Mouse (Mus musculus) heart, adult 2 months (tissue): ENCODE measurements around the gene Wdr61. TPM values are rescaled to one million over a fixed set of nuclear protein-coding genes. Genes with fewer than 3 reads are reported as not detected.

ENCODE experiments used
- DNase-seq, 2 experiments: peaks; one replicate each; pipeline ENCODE4 v3.0.0; 2021
- H3K27ac ChIP-seq: fragments of 200-600 bp; 2 replicates; pipeline ENCODE4 v1.8.1; 2022
- H3K27me3 ChIP-seq: fragments of 200-500 bp; 2 replicates; pipeline ENCODE4 v1.6.1; 2012; ENCODE audit warnings: mild to moderate bottlenecking, low read length, inconsistent platforms, mixed read lengths; ENCODE audit not compliant: control insufficient read depth, insufficient read depth
- H3K36me3 ChIP-seq: fragments of 200-500 bp; 2 replicates; pipeline ENCODE4 v1.6.1; 2012; ENCODE audit warnings: low read length, inconsistent platforms; ENCODE audit not compliant: control insufficient read depth, insufficient read depth
- H3K4me1 ChIP-seq: fragments of 200-500 bp; 2 replicates; pipeline ENCODE4 v1.6.1; 2011; ENCODE audit warnings: low read length; ENCODE audit not compliant: control insufficient read depth, insufficient read depth
- H3K4me3 ChIP-seq: fragments of 200-600 bp; 2 replicates; pipeline ENCODE4 v1.8.1; 2022
- H3K79me2 ChIP-seq: fragments of 200-500 bp; replicated peaks from 2 replicates; pipeline ENCODE4 v1.6.1; 2012; ENCODE audit warnings: mild to moderate bottlenecking, inconsistent platforms, low read length, moderate library complexity, mixed read lengths; ENCODE audit not compliant: control insufficient read depth, insufficient read depth
- H3K9ac ChIP-seq: fragments of 200-500 bp; 2 replicates; pipeline ENCODE4 v1.6.1; 2012; ENCODE audit warnings: low read depth, mild to moderate bottlenecking, control low read depth, inconsistent platforms, low read length, mixed read lengths
- CTCF ChIP-seq: fragments of 200-600 bp; IDR thresholded peaks from 2 replicates; pipeline ENCODE4 v1.8.1; 2022; ENCODE audit warnings: antibody characterized with exemption, mild to moderate bottlenecking, moderate library complexity
- EP300 ChIP-seq: fragments of 200-500 bp; IDR thresholded peaks from 2 replicates; pipeline ENCODE4 v1.6.1; 2011; ENCODE audit warnings: low read depth, low read length, control low read depth; ENCODE audit not compliant: insufficient read depth
- POLR2A ChIP-seq: fragments of 200-500 bp; IDR thresholded peaks from 2 replicates; pipeline ENCODE4 v1.6.1; 2011; ENCODE audit warnings: mild to moderate bottlenecking, low read depth, low read length, control low read depth; ENCODE audit not compliant: insufficient read depth
- WGBS: fragments of 180-500 bp; shearing (Covaris S2); methylation state at CpG from one replicate; pipeline ENCODE4 v1.1.7; 2018; 5-methylcytosine and 5-hydroxymethylcytosine counted together
- intact Hi-C: fragments of 180-260 bp; cut with DNase I; formaldehyde crosslinking; loops from one replicate; pipeline ENCODE4 v1.15.1; 2025
- polyA plus RNA-seq: library from polyadenylated mRNA; depleted of rRNA; stranded (reverse); fragments of >200 nt; gene quantifications from 2 replicates; pipeline ENCODE4 v1.2.3, GENCODE M21; 2012
- total RNA-seq, 2 experiments: library from RNA; stranded (reverse); gene quantifications; 2 replicates each; pipeline ENCODE4 v1.2.3; 2021

Gene Wdr61
- total and polyA plus RNA-seq, 3 experiments: 21.3 to 29.6 (median 29.0) TPM

DNA sequence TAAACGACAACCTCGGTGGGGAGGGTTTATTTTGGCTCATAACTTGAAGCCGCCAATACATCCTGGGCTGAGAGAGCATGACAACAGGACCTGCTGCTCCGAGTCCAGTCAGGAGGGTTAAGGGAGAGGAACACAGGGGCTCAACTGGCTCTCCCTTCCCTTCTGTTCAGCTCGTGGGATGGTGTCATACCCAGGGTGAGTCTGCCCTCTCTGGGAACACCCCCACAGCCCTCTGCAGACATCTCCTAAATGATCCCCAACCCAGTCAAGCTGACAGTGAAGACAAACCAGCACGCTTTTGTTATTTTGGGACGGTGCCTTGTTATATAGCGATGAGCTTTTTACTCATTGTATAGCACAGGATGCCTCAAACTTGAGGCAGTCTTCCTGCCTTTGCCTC, 44.9 kb downstream of the Wdr61 start:
- WGBS: 60% methylated on average over 8 of the region's 8 CpGs
- Histone ChIP-seq H3K79me2 (no peaks in the 10 kb centered on the region), H3K9ac (no peak overlapping the region), H3K4me1 (no peaks in the 10 kb centered on the region), H3K27me3 (no peaks in the 10 kb centered on the region; the same call in 1 of the 2 replicates), H3K36me3 (no peaks in the 10 kb centered on the region), H3K4me3 (no peak overlapping the region), H3K27ac (no peak overlapping the region)
- no peak for DNase-seq
- intact Hi-C loops: no loop called here
- no peak for TF ChIP-seq EP300
- no peak for TF ChIP-seq POLR2A
- TF ChIP-seq CTCF: no peak

DNA sequence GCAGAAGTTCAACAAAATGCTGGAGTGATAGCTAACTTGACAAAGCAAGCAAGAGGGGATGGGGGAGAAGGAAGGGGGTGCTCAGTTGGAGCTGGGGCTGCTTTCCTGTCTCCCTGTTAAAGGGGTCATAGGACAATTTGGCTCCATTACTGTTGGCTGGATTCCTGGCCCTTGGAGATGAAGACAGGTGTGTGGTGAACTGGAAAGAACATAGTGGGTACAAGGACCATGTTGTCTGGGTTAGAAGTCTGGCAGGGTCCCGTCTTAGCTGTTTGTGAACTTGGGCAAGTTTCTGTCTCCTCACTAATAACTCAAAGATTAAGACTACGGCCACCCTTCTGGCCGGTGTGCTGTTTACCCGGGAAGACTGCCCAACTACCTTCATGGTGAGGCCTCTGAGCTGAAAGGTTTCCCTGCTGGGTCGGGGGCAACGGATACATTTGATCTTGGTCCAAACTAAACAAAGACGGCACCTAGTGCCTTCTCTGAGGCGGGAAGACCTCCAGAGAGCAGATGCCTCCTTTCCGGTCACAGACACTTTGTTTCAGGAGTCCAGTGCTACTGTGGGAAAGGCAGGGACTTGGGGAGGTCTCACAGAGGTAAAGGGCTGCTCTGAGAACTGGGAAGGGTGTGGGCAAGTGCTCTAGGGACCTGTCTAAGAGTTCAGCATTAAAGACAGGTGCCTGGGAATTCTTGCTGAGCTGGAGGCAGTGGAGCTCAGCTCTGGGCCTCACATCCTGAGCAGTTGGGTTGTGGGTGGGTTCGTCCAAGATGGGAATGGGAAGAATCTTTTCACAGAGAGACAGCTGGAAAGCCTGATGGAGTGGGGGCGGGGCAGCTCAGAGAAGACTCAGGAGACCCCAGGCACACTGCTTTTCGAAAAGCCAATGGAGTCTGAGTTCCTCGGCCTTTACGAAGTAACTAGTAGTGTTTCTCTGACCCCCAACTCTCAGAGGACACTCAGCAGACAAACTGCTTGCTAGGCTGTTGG, 46.8 kb downstream of the Wdr61 start:
- TF ChIP-seq POLR2A (no peak), EP300 (no peak), CTCF (no peak)
- H3K4me3 ChIP-seq: no peak overlapping the region
- H3K36me3 ChIP-seq: no peaks in the 10 kb centered on the region
- WGBS: 61% methylated on average over 14 of the region's 14 CpGs
- no peak overlapping the region for H3K9ac ChIP-seq
- no peaks in the 10 kb centered on the region for H3K4me1 ChIP-seq
- no peak overlapping the region for H3K27ac ChIP-seq
- H3K79me2 ChIP-seq: no peaks in the 10 kb centered on the region
- intact Hi-C loops: no loop called here
- no peaks in the 10 kb centered on the region; the same call in 1 of the 2 replicates for H3K27me3 ChIP-seq
- DNase-seq: no peak

DNA sequence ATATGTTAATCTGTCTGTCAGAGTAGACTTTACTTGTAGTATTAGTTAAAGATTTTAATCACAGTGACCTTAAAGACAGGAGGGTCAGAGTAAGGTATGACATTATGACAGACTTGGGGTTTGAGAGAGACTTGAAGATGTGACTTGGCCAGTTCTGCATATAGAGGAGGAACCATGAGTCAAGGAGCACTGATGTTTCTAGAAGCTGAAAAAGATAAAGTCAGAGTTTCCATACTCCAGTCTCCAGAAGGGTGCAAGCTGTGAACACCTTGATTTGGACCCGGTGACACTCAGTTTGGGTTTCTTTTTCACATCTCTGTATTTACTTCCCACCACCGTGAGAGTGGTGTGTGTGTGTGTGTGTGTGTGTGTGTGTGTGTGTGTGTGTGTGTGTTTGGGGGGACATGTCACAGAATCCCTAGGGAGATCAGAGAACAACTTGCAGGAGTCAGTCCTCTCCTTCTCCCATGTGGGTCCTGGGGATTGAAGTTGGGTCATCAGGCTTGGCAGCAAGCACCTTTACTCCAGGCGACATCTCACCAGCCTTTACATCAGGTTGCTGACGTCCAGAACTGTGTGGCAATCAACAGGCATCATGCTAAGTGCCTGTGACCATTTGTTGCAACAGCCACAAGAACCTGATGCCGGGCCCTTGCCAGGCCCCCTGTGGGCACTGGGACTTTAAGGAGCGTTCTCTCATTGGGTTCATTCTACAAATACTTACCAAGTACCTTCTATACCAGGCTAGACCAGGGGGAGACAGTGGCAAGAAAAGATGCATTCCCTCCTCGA, 50.3 kb downstream of the Wdr61 start:
- no peaks in the 10 kb centered on the region for H3K36me3 ChIP-seq
- 66% methylated on average over 7 of the region's 7 CpGs for WGBS
- intact Hi-C loops: no loop called here
- TF ChIP-seq POLR2A: no peak
- no peak for TF ChIP-seq EP300
- no peak for TF ChIP-seq CTCF
- no peak overlapping the region for H3K4me3 ChIP-seq
- no peaks in the 10 kb centered on the region for H3K79me2 ChIP-seq
- H3K27ac ChIP-seq: no peak overlapping the region
- H3K4me1 ChIP-seq: no peaks in the 10 kb centered on the region
- no peak for DNase-seq
- H3K27me3 ChIP-seq: no peaks in the 10 kb centered on the region
- H3K9ac ChIP-seq: no peak overlapping the region

DNA sequence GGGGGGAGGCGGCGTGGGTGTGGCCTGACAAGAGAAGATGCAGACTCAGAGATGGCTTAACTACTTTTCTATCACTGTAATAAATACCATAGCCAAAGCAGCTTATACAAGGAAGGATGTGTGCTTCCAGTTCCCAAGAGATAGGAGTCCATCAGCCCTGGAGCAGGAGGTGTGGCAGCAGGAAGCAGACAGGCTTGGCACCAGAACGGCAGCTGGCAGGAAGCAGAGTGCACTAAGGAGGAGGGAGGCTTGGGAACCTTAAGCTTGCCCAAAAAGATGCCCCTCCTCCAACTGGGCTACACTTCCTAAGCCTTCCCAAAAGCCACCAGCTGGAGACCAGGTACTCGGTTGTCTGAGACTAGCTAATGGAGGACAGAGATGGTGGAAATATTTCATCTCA, 51.5 kb downstream of the Wdr61 start:
- 34% methylated on average over 2 of the region's 4 CpGs for WGBS
- TF ChIP-seq EP300: no peak
- no peak for TF ChIP-seq CTCF
- TF ChIP-seq POLR2A: no peak
- Histone ChIP-seq H3K27me3 (no peaks in the 10 kb centered on the region), H3K4me1 (no peaks in the 10 kb centered on the region), H3K9ac (no peak overlapping the region), H3K4me3 (no peak overlapping the region), H3K27ac (no peak overlapping the region), H3K79me2 (no peaks in the 10 kb centered on the region), H3K36me3 (no peaks in the 10 kb centered on the region)
- intact Hi-C loops: no loop called here
- DNase-seq: no peak

DNA sequence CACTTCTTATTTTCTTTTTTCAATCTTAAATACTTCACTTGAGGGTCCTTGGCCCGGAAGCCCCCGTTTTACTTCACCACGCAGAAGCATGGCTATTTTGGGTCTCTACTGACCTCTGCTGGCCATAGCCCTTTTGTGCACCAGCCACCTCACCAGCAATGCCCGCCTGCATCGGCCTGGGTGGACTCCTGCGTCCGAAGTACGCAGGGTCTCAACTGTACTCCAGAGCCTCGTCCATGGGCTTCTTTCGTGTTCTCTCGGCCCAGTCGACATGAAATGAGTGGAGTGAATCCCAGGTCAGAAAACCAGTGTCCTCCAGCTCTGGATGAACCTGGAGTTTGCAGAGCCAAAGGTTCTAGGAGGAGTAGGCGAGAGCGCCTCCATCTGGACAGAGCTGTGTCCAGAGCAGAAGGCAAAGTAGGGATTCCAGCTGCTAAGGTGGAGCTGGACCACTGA, 57.8 kb downstream of the Wdr61 start:
- no peaks in the 10 kb centered on the region for H3K4me1 ChIP-seq
- H3K36me3 ChIP-seq: no peaks in the 10 kb centered on the region
- 3% methylated on average over 14 of the region's 14 CpGs for WGBS
- no peaks in the 10 kb centered on the region; the same call in 1 of the 2 replicates for H3K27me3 ChIP-seq
- peak; percentile 57 to 75 for DNase-seq
- peak overlapping the region; percentile 38 for H3K4me3 ChIP-seq
- H3K9ac ChIP-seq: no peak overlapping the region
- no peaks in the 10 kb centered on the region for H3K79me2 ChIP-seq
- TF ChIP-seq EP300 (0 out of 2 replicates have a peak, but pooled peaks have one; percentile 20), POLR2A (no peak), CTCF (peak; percentile 77)
- no peak overlapping the region for H3K27ac ChIP-seq
- intact Hi-C loops: loop anchor here (1.0 to 10.0 kb wide), 3 partner anchors 62 to 242 kb away; partner anchors contain the start of gene Cib2
